Mouse (Mus musculus) cerebellum, adult 18-20 months (tissue): ENCODE measurements around the gene Rab22a.

ENCODE experiments used
- DNase-seq, 2 experiments: peaks; one replicate each; pipeline ENCODE4 v3.0.0; 2021

Rab22a gene

GRCm38 (mm10) chr2:173659057-173659925 is at the start of gene Rab22a:
Gene Rab22a, plus strand, starts transcription at chr2:173659760.
- peak; percentile 97 to 99 for DNase-seq

- DNase-seq = no peak
These were observed 44.0 kb upstream of the Rab22a start for GRCm38 (mm10) chr2:173615378-173616081.

- no peak for DNase-seq
These were observed 43.4 kb upstream of the Rab22a start for GRCm38 (mm10) chr2:173616156-173616555.

- no peak for DNase-seq
These were observed 40.4 kb upstream of the Rab22a start for GRCm38 (mm10) chr2:173619132-173619531.

- DNase-seq = no peak
These were observed 38.9 kb upstream of the Rab22a start for GRCm38 (mm10) chr2:173620645-173621044.

GRCm38 (mm10) chr2:173622173-173622601 is 37.4 kb upstream of the Rab22a start:
- DNase-seq = peak; percentile 12 to 35

- DNase-seq = no peak
These were observed 34.9 kb upstream of the Rab22a start for GRCm38 (mm10) chr2:173624667-173625066.

GRCm38 (mm10) chr2:173625786-173626185 is 33.8 kb upstream of the Rab22a start:
- no peak for DNase-seq

GRCm38 (mm10) chr2:173634106-173634505 is 25.5 kb upstream of the Rab22a start:
- peak in 1 of 2 experiments; percentile 13 for DNase-seq

GRCm38 (mm10) chr2:173641370-173641769 is 18.2 kb upstream of the Rab22a start:
- DNase-seq = no peak

GRCm38 (mm10) chr2:173642262-173642999 is 17.1 kb upstream of the Rab22a start:
- no peak for DNase-seq

GRCm38 (mm10) chr2:173647197-173647911 is 12.2 kb upstream of the Rab22a start:
- no peak for DNase-seq

GRCm38 (mm10) chr2:173649762-173650161 is 9.8 kb upstream of the Rab22a start:
- no peak for DNase-seq

GRCm38 (mm10) chr2:173653526-173653925 is 6.0 kb upstream of the Rab22a start:
- DNase-seq = no peak

GRCm38 (mm10) chr2:173657736-173658135 is 1.8 kb upstream of the Rab22a start:
- no peak for DNase-seq

GRCm38 (mm10) chr2:173658517-173658916 is 1.0 kb upstream of the Rab22a start:
- no peak for DNase-seq

- DNase-seq = no peak
These were observed 545 bp downstream of the Rab22a start for GRCm38 (mm10) chr2:173659926-173660684.

GRCm38 (mm10) chr2:173662255-173662950 is 2.8 kb downstream of the Rab22a start:
- DNase-seq = no peak

- DNase-seq = no peak
These were observed 5.2 kb downstream of the Rab22a start for GRCm38 (mm10) chr2:173664736-173665135.

- no peak for DNase-seq
These were observed 5.7 kb downstream of the Rab22a start for GRCm38 (mm10) chr2:173665271-173665670.

- DNase-seq = no peak
These were observed 7.3 kb downstream of the Rab22a start for GRCm38 (mm10) chr2:173666876-173667275.
